Mouse (Mus musculus) activated CD4-positive, CD25-positive, alpha-beta regulatory T cell (primary cell): ENCODE measurements around the gene Sh3rf1. TPM values are rescaled to one million over a fixed set of nuclear protein-coding genes. Genes with fewer than 3 reads are reported as not detected.

Source experiments
- polyA plus RNA-seq, 2 experiments: library from polyadenylated mRNA; unstranded; fragments of 100-300 nt; shearing (Covaris generic); gene quantifications; one replicate each; pipeline ENCODE4 v1.2.1; 2017

Gene Sh3rf1
- 1 to 10 TPM; 4.7 to 7.8 TPM for polyA plus RNA-seq

DNA sequence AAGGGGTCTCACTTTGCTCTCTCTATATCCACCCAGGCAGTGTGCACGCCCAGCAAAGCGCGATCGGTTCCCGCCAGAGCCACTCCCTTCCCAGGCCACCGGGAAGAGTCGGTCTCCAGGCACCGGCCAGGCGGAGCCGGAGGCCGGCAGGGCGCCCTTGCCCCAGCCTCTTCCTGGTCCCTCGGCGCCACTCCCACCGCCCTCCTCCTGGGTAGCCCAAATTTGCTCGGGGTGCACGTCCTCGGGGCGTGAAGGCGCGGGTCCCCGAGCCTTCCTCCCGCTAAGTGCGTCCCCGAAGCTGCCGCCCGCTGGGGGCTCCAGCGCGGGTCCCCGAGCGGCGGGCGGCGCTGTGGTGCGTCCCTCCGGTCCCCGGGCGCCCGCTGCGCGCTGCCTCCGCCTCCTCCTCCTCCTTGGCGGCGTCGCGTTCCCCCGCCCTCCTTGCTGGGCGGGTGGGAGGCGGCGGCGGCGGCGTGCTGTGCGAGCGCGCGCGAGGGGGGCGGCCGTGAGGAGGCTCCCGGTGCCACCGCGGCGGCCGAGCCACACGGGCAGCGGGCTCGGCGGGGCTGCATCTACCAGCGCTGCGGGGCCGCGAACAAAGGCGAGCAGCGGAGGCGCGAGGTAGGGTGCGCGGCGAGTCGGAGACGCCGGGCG, at the start of gene Sh3rf1:
Gene Sh3rf1 (plus strand): TSS at position 144 of the 651 bp plus-strand sequence.

Other genes with a start within 250 kb of the Sh3rf1 start
- 10 to 100 TPM; 32.6 to 37.3 TPM for gene Clcn3, start 240.6 kb upstream of the Sh3rf1 start, polyA plus RNA-seq
- gene Nek1, start 230.7 kb upstream of the Sh3rf1 start, polyA plus RNA-seq = 1 to 10 TPM; 8.4 to 8.7 TPM